In genomic region chr1:60070725-60071124, GRCm38 (mm10) we compare ENCODE assay signal across 8 mouse cellular contexts. TPM values are rescaled to one million over a fixed set of nuclear protein-coding genes. Genes with fewer than 3 reads are reported as not detected.
A peak's percentile ranks its signal among the peaks of the same experiment; 100 is the strongest.
DNase-seq lines count a peak whose midpoint lies in the region; ATAC-seq and TF ChIP-seq lines count a peak whose summit lies in the region.
"Not testable (repeated sequence)": the region's sequence is repeated elsewhere in the genome, so short reads cannot be mapped to it uniquely, and the experiment has no call there.

No protein-coding gene starts in this region.

- not testable (repeated sequence) for H3K4me1 ChIP-seq in liver, adult 2 months (ENCODE audit: control insufficient read depth, insufficient read depth, low read length)

- H3K27ac ChIP-seq in liver, adult 2 months (replicated peaks; ENCODE audit: insufficient read depth, low read depth, low read length): peak overlapping the region; percentile 24; the same call in 1 of the 2 replicates

- TF ChIP-seq POLR2A in liver, adult 2 months (IDR thresholded peaks at IDR 0.05; ENCODE audit: extremely low read depth, insufficient read depth, low read length): not testable (repeated sequence)

- peak; percentile 67 for ATAC-seq in CD4-positive, CD25-positive, alpha-beta regulatory T cell, adult 4 months
- ATAC-seq in megakaryocyte, adult 5-6 weeks (ENCODE audit: poor library complexity, severe bottlenecking): peak; percentile 78

- not testable (repeated sequence) for H3K36me3 ChIP-seq in liver, adult 2 months (ENCODE audit: control insufficient read depth, insufficient read depth, low read length)

- peak; percentile 70 for DNase-seq in 416B (ENCODE audit: low read depth)
- peak; percentile 55 for DNase-seq in T-cell, adult 2 months (ENCODE audit: low spot score)
- peak; percentile 10 for DNase-seq in c-Kit-positive CD71-negative TER-119-negative erythroid progenitor cells, embryonic 14.5 days (ENCODE audit: low read depth)
- DNase-seq in liver, adult 2 months (ENCODE audit: extremely low read depth, low read depth, low spot score): not testable (repeated sequence)
- DNase-seq in skeletal muscle tissue, adult 2 months (ENCODE audit: low read depth, low spot score): peak; percentile 3
- peak; percentile 64 for DNase-seq in thymus, postnatal 0 days (ENCODE audit: low spot score)

- H3K4me3 ChIP-seq in liver, adult 2 months (ENCODE audit: insufficient read depth, low read depth, low read length): not testable (repeated sequence)

- not testable (repeated sequence) for H3K9ac ChIP-seq in liver, adult 2 months (ENCODE audit: low read depth, low read length)

- H3K27me3 ChIP-seq in liver, adult 2 months (ENCODE audit: control insufficient read depth, insufficient read depth, low read length): not testable (repeated sequence)

- not testable (repeated sequence) for H3K79me2 ChIP-seq in liver, adult 2 months (ENCODE audit: control insufficient read depth, insufficient read depth, low read length)

- not testable (repeated sequence) for TF ChIP-seq CTCF in liver, adult 2 months (IDR thresholded peaks at IDR 0.05; ENCODE audit: low read depth, low read length)

RNA-seq across cellular contexts. Expression of gene Carf, which starts 27.3 kb away (rescaled TPM):
- polyA plus RNA-seq in CD4-positive, CD25-positive, alpha-beta regulatory T cell, adult 4 months (2017; shearing (Covaris generic)): 1 to 10 TPM; 5.7 to 8.8 TPM
- total RNA-seq in liver, adult 2 months (2014; rRNA removed): 4.7 and 5.8 TPM in 2 replicates
- polyA plus RNA-seq in liver, adult 2 months (2012; rRNA removed): 0.61 and 0.69 TPM in 2 replicates
- total RNA-seq in megakaryocyte, adult 5-6 weeks (2015): 6.3 and 13.1 TPM in 2 replicates
- total RNA-seq in megakaryocyte, adult 5-6 weeks (2017): 4.1 and 4.9 TPM in 2 replicates
- polyA plus RNA-seq in thymus, postnatal 0 days (2015; fragmentation: Nextera tagmentation; extraction: Ambion mirVana): 5.0 and 5.8 TPM in 2 replicates

RNA-seq across cellular contexts. Expression of gene Wdr12, which starts 27.7 kb away (rescaled TPM):
- 10 to 100 TPM; 49.0 to 58.6 TPM for polyA plus RNA-seq in CD4-positive, CD25-positive, alpha-beta regulatory T cell, adult 4 months (2017; shearing (Covaris generic))
- 9.0 and 11.6 TPM in 2 replicates for total RNA-seq in liver, adult 2 months (2014; rRNA removed)
- polyA plus RNA-seq in liver, adult 2 months (2012; rRNA removed): 4.8 and 6.3 TPM in 2 replicates
- total RNA-seq in megakaryocyte, adult 5-6 weeks (2015): 11.4 and 11.5 TPM in 2 replicates
- total RNA-seq in megakaryocyte, adult 5-6 weeks (2017): 14.4 and 19.0 TPM in 2 replicates
- polyA plus RNA-seq in thymus, postnatal 0 days (2015; fragmentation: Nextera tagmentation; extraction: Ambion mirVana): 111 and 132 TPM in 2 replicates

RNA-seq across cellular contexts. Expression of gene Ica1l, which starts 27.7 kb away (rescaled TPM):
- 1 to 10 TPM; 1.0 to 2.0 TPM for polyA plus RNA-seq in CD4-positive, CD25-positive, alpha-beta regulatory T cell, adult 4 months (2017; shearing (Covaris generic))
- total RNA-seq in liver, adult 2 months (2014; rRNA removed): under 0.01 TPM in 1 of 2 replicates, not detected in the other
- polyA plus RNA-seq in liver, adult 2 months (2012; rRNA removed): not detected in 2 replicates
- 0.07 TPM in 1 of 2 replicates, not detected in the other for total RNA-seq in megakaryocyte, adult 5-6 weeks (2015)
- 0.95 and 0.98 TPM in 2 replicates for total RNA-seq in megakaryocyte, adult 5-6 weeks (2017)
- polyA plus RNA-seq in thymus, postnatal 0 days (2015; fragmentation: Nextera tagmentation; extraction: Ambion mirVana): 1.7 and 3.1 TPM in 2 replicates
